Mouse (Mus musculus): ENCODE results near the gene Gm15217. TPM values are rescaled to one million over a fixed set of nuclear protein-coding genes. Genes with fewer than 3 reads are reported as not detected.

Gm15217 gene
- polyA plus RNA-seq, 1 experiment from 2014 or later: not detected

DNA sequence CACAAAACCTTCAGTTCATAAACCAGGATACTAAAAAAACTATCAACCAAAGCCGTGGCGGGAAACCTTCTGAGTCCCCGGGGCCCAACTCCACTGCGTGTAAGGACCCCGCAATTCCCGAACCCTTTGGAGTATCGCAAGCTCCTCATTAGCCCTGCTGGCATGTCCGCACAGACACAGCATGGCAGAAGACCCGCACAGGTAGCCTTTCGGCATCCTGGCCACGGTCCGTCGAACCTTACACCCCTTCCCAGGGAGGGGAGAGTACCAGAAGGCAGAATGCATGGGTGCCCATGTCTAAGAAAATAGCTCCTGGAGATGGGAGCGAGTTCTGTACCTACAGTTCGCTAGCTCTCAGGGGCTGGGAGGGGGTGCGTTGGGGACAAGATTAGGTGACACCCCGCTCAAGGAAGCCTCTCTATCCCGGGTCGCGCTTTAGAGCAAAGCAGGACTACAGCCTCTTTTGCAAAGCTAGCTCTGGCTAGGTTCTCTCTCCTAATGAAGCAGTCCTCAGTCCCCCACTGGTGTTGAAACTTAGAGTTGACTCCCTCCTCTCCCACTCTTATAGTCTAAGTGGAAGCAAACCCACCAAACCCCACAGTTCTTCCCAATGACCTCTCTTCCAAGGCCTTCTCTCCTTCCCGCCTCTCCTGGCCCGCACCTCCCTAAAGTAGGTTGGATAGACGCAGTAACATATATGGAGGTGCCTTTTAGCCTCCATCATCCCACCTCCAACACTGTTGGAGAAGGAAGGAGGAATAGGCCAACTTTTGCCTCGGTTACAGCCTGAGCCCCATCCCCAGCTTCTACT is 10.4 kb downstream of the Gm15217 start:
- Histone ChIP-seq H3K4me2 (replicated peaks; ENCODE audit: low read depth) (peak overlapping the region; percentile 85), H3K4me3 (ENCODE audit: low read depth, low read length) (peak overlapping the region; percentile 62), H3K27me3 (replicated peaks; ENCODE audit: control insufficient read depth, insufficient read depth, low read length) (peaks cover 52% of the 10 kb centered on the region), H3K4me1 (replicated peaks; ENCODE audit: control insufficient read depth, insufficient read depth, low read length) (no peaks in the 10 kb centered on the region), H3K27ac (ENCODE audit: low read depth, low read length) (peak overlapping the region; percentile 9; the same call in 1 of the 2 replicates), H3K9me3 (ENCODE audit: control insufficient read depth) (no peaks in the 10 kb centered on the region), H3K36me3 (ENCODE audit: control insufficient read depth, insufficient read depth) (no peaks in the 10 kb centered on the region), H3K9ac (ENCODE audit: low read depth, low read length) (peak overlapping the region; percentile 31)
- no peak for TF ChIP-seq CTCF (IDR thresholded peaks at IDR 0.05; ENCODE audit: low read depth)
- 7% methylated on average over 24 of the region's 24 CpGs for WGBS
- ATAC-seq: no peak

- H3K9ac ChIP-seq (ENCODE audit: low read depth, low read length): peak within 1 kb of the TSS; percentile 31
- H3K27ac ChIP-seq (ENCODE audit: low read depth, low read length): peak within 1 kb of the TSS; percentile 9; the same call in 1 of the 2 replicates
- H3K36me3 ChIP-seq (ENCODE audit: control insufficient read depth, insufficient read depth): no peaks in the 10 kb centered on the region
- no peaks in the 10 kb centered on the region for H3K4me1 ChIP-seq (replicated peaks; ENCODE audit: control insufficient read depth, insufficient read depth, low read length)
- no peak for TF ChIP-seq CTCF (IDR thresholded peaks at IDR 0.05; ENCODE audit: low read depth)
- whole genome bisulfite sequencing: 3% methylated on average over 25 of the region's 26 CpGs
- ATAC-seq: no peak
- H3K4me3 ChIP-seq (ENCODE audit: low read depth, low read length): peak within 1 kb of the TSS; percentile 62
- H3K4me2 ChIP-seq (replicated peaks; ENCODE audit: low read depth): peak within 1 kb of the TSS; percentile 85
- peaks cover 52% of the 10 kb centered on the region for H3K27me3 ChIP-seq (replicated peaks; ENCODE audit: control insufficient read depth, insufficient read depth, low read length)
- no peaks in the 10 kb centered on the region for H3K9me3 ChIP-seq (ENCODE audit: control insufficient read depth)
Observed at GRCm38 (mm10) chr14:46390249-46390775, 11.1 kb downstream of the Gm15217 start, which contains the start of gene Bmp4. Bmp4 (minus strand) TSS chr14:46390669.

- Histone ChIP-seq H3K9ac (ENCODE audit: low read depth, low read length) (no peak overlapping the region), H3K27ac (ENCODE audit: low read depth, low read length) (no peak overlapping the region), H3K4me1 (replicated peaks; ENCODE audit: control insufficient read depth, insufficient read depth, low read length) (no peaks in the 10 kb centered on the region), H3K27me3 (replicated peaks; ENCODE audit: control insufficient read depth, insufficient read depth, low read length) (peaks cover 52% of the 10 kb centered on the region), H3K36me3 (ENCODE audit: control insufficient read depth, insufficient read depth) (no peaks in the 10 kb centered on the region), H3K4me3 (ENCODE audit: low read depth, low read length) (no peak overlapping the region), H3K9me3 (ENCODE audit: control insufficient read depth) (no peaks in the 10 kb centered on the region), H3K4me2 (replicated peaks; ENCODE audit: low read depth) (no peak overlapping the region)
- no peak for TF ChIP-seq CTCF (IDR thresholded peaks at IDR 0.05; ENCODE audit: low read depth)
- no peak for ATAC-seq
- WGBS: 34% methylated on average over 6 of the region's 6 CpGs
Observed at GRCm38 (mm10) chr14:46391621-46392170, 12.5 kb downstream of the Gm15217 start.

- Histone ChIP-seq H3K27me3 (replicated peaks; ENCODE audit: control insufficient read depth, insufficient read depth, low read length) (peaks cover 24% of the 10 kb centered on the region), H3K36me3 (ENCODE audit: control insufficient read depth, insufficient read depth) (no peaks in the 10 kb centered on the region), H3K27ac (ENCODE audit: low read depth, low read length) (no peak overlapping the region), H3K9me3 (ENCODE audit: control insufficient read depth) (no peaks in the 10 kb centered on the region), H3K4me1 (replicated peaks; ENCODE audit: control insufficient read depth, insufficient read depth, low read length) (no peaks in the 10 kb centered on the region), H3K9ac (ENCODE audit: low read depth, low read length) (no peak overlapping the region), H3K4me3 (ENCODE audit: low read depth, low read length) (peak overlapping the region; percentile 1), H3K4me2 (replicated peaks; ENCODE audit: low read depth) (peak overlapping the region; percentile 51)
- 9% methylated on average over 27 of the region's 27 CpGs for WGBS
- no peak for ATAC-seq
- TF ChIP-seq CTCF (IDR thresholded peaks at IDR 0.05; ENCODE audit: low read depth): no peak
Observed at GRCm38 (mm10) chr14:46398091-46398695, 19.0 kb downstream of the Gm15217 start.

GRCm38 (mm10) chr14:46399925-46400324 is 20.7 kb downstream of the Gm15217 start:
- Histone ChIP-seq H3K36me3 (ENCODE audit: control insufficient read depth, insufficient read depth) (no peaks in the 10 kb centered on the region), H3K27me3 (replicated peaks; ENCODE audit: control insufficient read depth, insufficient read depth, low read length) (peaks cover 24% of the 10 kb centered on the region), H3K9ac (ENCODE audit: low read depth, low read length) (no peak overlapping the region), H3K27ac (ENCODE audit: low read depth, low read length) (no peak overlapping the region), H3K9me3 (ENCODE audit: control insufficient read depth) (no peaks in the 10 kb centered on the region), H3K4me2 (replicated peaks; ENCODE audit: low read depth) (no peak overlapping the region), H3K4me1 (replicated peaks; ENCODE audit: control insufficient read depth, insufficient read depth, low read length) (no peaks in the 10 kb centered on the region), H3K4me3 (ENCODE audit: low read depth, low read length) (no peak overlapping the region)
- ATAC-seq: no peak
- TF ChIP-seq CTCF (IDR thresholded peaks at IDR 0.05; ENCODE audit: low read depth): no peak
- 58% methylated on average over 2 of the region's 2 CpGs for WGBS

DNA sequence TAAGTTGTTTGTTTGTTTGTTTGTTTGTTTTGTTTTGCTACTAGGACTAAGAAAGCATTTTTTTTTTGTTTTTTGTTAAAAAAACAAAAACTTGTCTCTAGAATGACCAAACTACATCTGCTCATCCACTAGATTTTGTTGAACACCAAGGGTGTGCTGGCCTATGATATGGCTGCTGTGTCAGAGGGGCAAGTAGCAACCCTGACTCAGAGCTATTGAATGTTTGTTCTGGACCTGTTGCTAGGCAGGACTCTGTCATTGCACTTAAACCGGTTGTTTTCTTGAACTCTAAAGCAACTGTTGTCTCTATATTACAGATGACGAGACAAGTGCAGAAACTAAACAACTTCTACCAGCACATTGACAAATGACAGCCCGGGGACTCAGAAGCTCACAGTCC is 29.1 kb downstream of the Gm15217 start:
- Histone ChIP-seq H3K9me3 (ENCODE audit: control insufficient read depth) (no peaks in the 10 kb centered on the region), H3K4me1 (replicated peaks; ENCODE audit: control insufficient read depth, insufficient read depth, low read length) (no peaks in the 10 kb centered on the region), H3K27ac (ENCODE audit: low read depth, low read length) (no peak overlapping the region), H3K4me2 (replicated peaks; ENCODE audit: low read depth) (no peak overlapping the region), H3K4me3 (ENCODE audit: low read depth, low read length) (no peak overlapping the region), H3K27me3 (replicated peaks; ENCODE audit: control insufficient read depth, insufficient read depth, low read length) (0 out of 2 replicates have a peak, but pooled peaks cover 10% of the 10 kb centered on the region), H3K9ac (ENCODE audit: low read depth, low read length) (no peak overlapping the region), H3K36me3 (ENCODE audit: control insufficient read depth, insufficient read depth) (no peaks in the 10 kb centered on the region)
- no peak for ATAC-seq
- 61% methylated on average over 3 of the region's 3 CpGs for WGBS
- no peak for TF ChIP-seq CTCF (IDR thresholded peaks at IDR 0.05; ENCODE audit: low read depth)

All from intestine, postnatal 0 days (tissue).